Mouse (Mus musculus) liver, embryonic 13.5 days (tissue): ENCODE results near the gene Hspb2. TPM values are rescaled to one million over a fixed set of nuclear protein-coding genes. Genes with fewer than 3 reads are reported as not detected.

Experiments
- ATAC-seq: fragments of 200-750 bp; cut with Nextera tagmentation; 2 replicates; pipeline ENCODE4 v1.8.0; 2017; ENCODE audit warnings: low read depth, mild to moderate bottlenecking, moderate number of reproducible peaks, moderate library complexity
- DNase-seq: peaks from one replicate; pipeline ENCODE4 v3.0.0; 2022
- H3K27ac ChIP-seq: fragments of 300-500 bp; sonication (generic); 2 replicates; pipeline ENCODE4 v1.5.1; 2015; ENCODE audit warnings: moderate library complexity, mild to moderate bottlenecking, inconsistent platforms
- H3K27me3 ChIP-seq: fragments of 300-500 bp; sonication (generic); 2 replicates; pipeline ENCODE4 v1.6.1; 2015; ENCODE audit warnings: mild to moderate bottlenecking, inconsistent platforms
- H3K36me3 ChIP-seq: fragments of 300-500 bp; sonication (generic); 2 replicates; pipeline ENCODE4 v1.6.1; 2015; ENCODE audit warnings: mild to moderate bottlenecking, inconsistent platforms
- H3K4me1 ChIP-seq: fragments of 300-500 bp; sonication (generic); replicated peaks from 2 replicates; pipeline ENCODE4 v1.6.1; 2015; ENCODE audit warnings: inconsistent platforms
- H3K4me2 ChIP-seq: fragments of 300-500 bp; sonication (generic); 2 replicates; pipeline ENCODE4 v1.6.1; 2015; ENCODE audit warnings: inconsistent platforms, mild to moderate bottlenecking, moderate library complexity
- H3K4me3 ChIP-seq: fragments of 300-500 bp; sonication (generic); replicated peaks from 2 replicates; pipeline ENCODE4 v1.5.1; 2015; ENCODE audit warnings: mild to moderate bottlenecking, inconsistent platforms
- H3K9ac ChIP-seq: fragments of 300-500 bp; sonication (generic); 2 replicates; pipeline ENCODE4 v1.6.1; 2015; ENCODE audit warnings: mild to moderate bottlenecking, inconsistent platforms
- H3K9me3 ChIP-seq: fragments of 300-500 bp; sonication (generic); replicated peaks from 2 replicates; pipeline ENCODE4 v1.6.1; 2016; ENCODE audit warnings: inconsistent platforms
- WGBS: fragments of 180-500 bp; shearing (Covaris S2); methylation state at CpG from one replicate; pipeline ENCODE4 v1.1.7; 2015; ENCODE audit not compliant: insufficient replicate concordance; 5-methylcytosine and 5-hydroxymethylcytosine counted together
- polyA plus RNA-seq: library from polyadenylated mRNA; unstranded; fragments of >200 nt; fragmentation: Nextera tagmentation; extraction: Ambion mirVana; gene quantifications from 2 replicates; pipeline ENCODE4 v1.2.1, GENCODE M21; 2015

Hspb2 gene
- polyA plus RNA-seq, 1 experiment from 2014 or later, result 1.4 TPM

GRCm38 (mm10) chr9:50746214-50746677, 5.9 kb downstream of the Hspb2 start, which contains the start of gene 2310030G06Rik:
Gene 2310030G06Rik (minus strand): TSS chr9:50746536.
- ATAC-seq (peak; percentile 48; the same call in 1 of the 2 replicates), DNase-seq (no peak)
- Histone ChIP-seq H3K36me3 (no peaks in the 10 kb centered on the region), H3K4me2 (peak within 1 kb of the TSS; percentile 52), H3K27ac (peak within 1 kb of the TSS; percentile 29; the same call in 1 of the 2 replicates), H3K9me3 (no peaks in the 10 kb centered on the region), H3K27me3 (peaks cover 13% of the 10 kb centered on the region), H3K9ac (peak within 1 kb of the TSS; percentile 44), H3K4me3 (peak within 1 kb of the TSS; percentile 46), H3K4me1 (no peaks in the 10 kb centered on the region; the same call in 1 of the 2 replicates)
- WGBS, result 9% methylated on average over 19 of the region's 19 CpGs

- DNase-seq, result no peak
- Histone ChIP-seq H3K36me3 (no peaks in the 10 kb centered on the region), H3K4me1 (no peaks in the 10 kb centered on the region; the same call in 1 of the 2 replicates), H3K9me3 (no peaks in the 10 kb centered on the region), H3K27me3 (peaks cover 13% of the 10 kb centered on the region), H3K9ac (peak overlapping the region; percentile 44), H3K4me3 (peak overlapping the region; percentile 46), H3K27ac (peak overlapping the region; percentile 29; the same call in 1 of the 2 replicates), H3K4me2 (peak overlapping the region; percentile 52)
- 32% methylated on average over 7 of the region's 7 CpGs for WGBS
- ATAC-seq, result no peak
Measured at GRCm38 (mm10) chr9:50745806-50746205, 6.3 kb downstream of the Hspb2 start.

GRCm38 (mm10) chr9:50742744-50743143, 9.4 kb downstream of the Hspb2 start:
- H3K27me3 ChIP-seq, result peaks cover 13% of the 10 kb centered on the region
- no peak overlapping the region for H3K27ac ChIP-seq
- H3K9ac ChIP-seq, result no peak overlapping the region
- no peak overlapping the region for H3K4me3 ChIP-seq
- H3K4me1 ChIP-seq, result peaks cover 17% of the 10 kb centered on the region
- no peaks in the 10 kb centered on the region for H3K9me3 ChIP-seq
- H3K4me2 ChIP-seq, result no peak overlapping the region
- DNase-seq, result no peak
- H3K36me3 ChIP-seq, result no peaks in the 10 kb centered on the region
- no peak for ATAC-seq
- WGBS, result 34% methylated on average over 2 of the region's 2 CpGs

- no peak for DNase-seq
- ATAC-seq, result no peak
- H3K9ac ChIP-seq, result no peak overlapping the region
- H3K4me1 ChIP-seq, result peaks cover 17% of the 10 kb centered on the region
- H3K4me3 ChIP-seq, result no peak overlapping the region
- H3K27me3 ChIP-seq, result peaks cover 13% of the 10 kb centered on the region
- H3K27ac ChIP-seq, result no peak overlapping the region
- no peaks in the 10 kb centered on the region for H3K36me3 ChIP-seq
- no peaks in the 10 kb centered on the region for H3K9me3 ChIP-seq
- 59% methylated on average over 3 of the region's 3 CpGs for WGBS
- H3K4me2 ChIP-seq, result no peak overlapping the region
Measured at GRCm38 (mm10) chr9:50742261-50742660, 9.9 kb downstream of the Hspb2 start.

- DNase-seq, result no peak
- H3K4me1 ChIP-seq, result peaks cover 17% of the 10 kb centered on the region
Measured at GRCm38 (mm10) chr9:50740867-50741784, 11.0 kb downstream of the Hspb2 start.

GRCm38 (mm10) chr9:50738914-50739870, 13.0 kb downstream of the Hspb2 start, which contains the start of gene Dixdc1:
Gene Dixdc1 (minus strand): TSS chr9:50739517.
- Histone ChIP-seq H3K4me2 (peak within 1 kb of the TSS; percentile 69), H3K9ac (0 out of 2 replicates have a peak within 1 kb of the TSS, but pooled peaks have one; percentile 5), H3K9me3 (no peaks in the 10 kb centered on the region), H3K36me3 (no peaks in the 10 kb centered on the region), H3K4me1 (peaks cover 17% of the 10 kb centered on the region), H3K4me3 (peak within 1 kb of the TSS; percentile 47), H3K27me3 (no peaks in the 10 kb centered on the region), H3K27ac (no peak within 1 kb of the TSS)
- 11% methylated on average over 36 of the region's 36 CpGs for WGBS
- ATAC-seq, result peak; percentile 98
- peak; percentile 89 for DNase-seq

More at GRCm38 (mm10) chr9:50740867-50741784, 11.0 kb downstream of the Hspb2 start:
- Histone ChIP-seq H3K36me3 (no peaks in the 10 kb centered on the region), H3K27me3 (peaks cover 4% of the 10 kb centered on the region), H3K27ac (no peak overlapping the region), H3K9me3 (no peaks in the 10 kb centered on the region), H3K9ac (no peak overlapping the region), H3K4me3 (no peak overlapping the region), H3K4me2 (no peak overlapping the region)
- ATAC-seq, result no peak
- WGBS, result 72% methylated on average over 14 of the region's 14 CpGs

GRCm38 (mm10) chr9:50734989-50735388, 17.2 kb downstream of the Hspb2 start:
- ATAC-seq, result no peak
- 6% methylated on average over 9 of the region's 9 CpGs for WGBS

GRCm38 (mm10) chr9:50732560-50732959, 19.6 kb downstream of the Hspb2 start:
- no peak for ATAC-seq
- no peak for DNase-seq
- no peaks in the 10 kb centered on the region for H3K9me3 ChIP-seq
- H3K4me3 ChIP-seq, result no peak overlapping the region
- 32% methylated on average over 4 of the region's 4 CpGs for WGBS
- H3K27me3 ChIP-seq, result peaks cover 16% of the 10 kb centered on the region
- no peak overlapping the region for H3K9ac ChIP-seq
- H3K4me1 ChIP-seq, result 0 out of 2 replicates have a peak, but pooled peaks cover under 1% of the 10 kb centered on the region
- no peak overlapping the region for H3K27ac ChIP-seq
- H3K4me2 ChIP-seq, result no peak overlapping the region
- no peaks in the 10 kb centered on the region for H3K36me3 ChIP-seq

More at GRCm38 (mm10) chr9:50734989-50735388, 17.2 kb downstream of the Hspb2 start:
- Histone ChIP-seq H3K4me3 (no peak overlapping the region), H3K9ac (no peak overlapping the region), H3K27ac (no peak overlapping the region), H3K27me3 (no peaks in the 10 kb centered on the region), H3K4me2 (no peak overlapping the region), H3K36me3 (no peaks in the 10 kb centered on the region), H3K9me3 (no peaks in the 10 kb centered on the region), H3K4me1 (peaks cover 17% of the 10 kb centered on the region)
- no peak for DNase-seq

- no peak for ATAC-seq
- no peak overlapping the region for H3K4me2 ChIP-seq
- H3K4me3 ChIP-seq, result no peak overlapping the region
- no peaks in the 10 kb centered on the region for H3K9me3 ChIP-seq
- H3K36me3 ChIP-seq, result no peaks in the 10 kb centered on the region
- 26% methylated on average over 4 of the region's 4 CpGs for WGBS
- H3K4me1 ChIP-seq, result 0 out of 2 replicates have a peak, but pooled peaks cover 2% of the 10 kb centered on the region
- DNase-seq, result no peak
- no peak overlapping the region for H3K9ac ChIP-seq
- no peak overlapping the region for H3K27ac ChIP-seq
- peaks cover 36% of the 10 kb centered on the region for H3K27me3 ChIP-seq
Measured at GRCm38 (mm10) chr9:50729600-50729999, 22.6 kb downstream of the Hspb2 start.

GRCm38 (mm10) chr9:50727925-50728651, 24.1 kb downstream of the Hspb2 start:
- Histone ChIP-seq H3K27me3 (peaks cover 47% of the 10 kb centered on the region), H3K9ac (peak overlapping the region; percentile 8; the same call in 1 of the 2 replicates)
- peak; percentile 8 for DNase-seq

More at GRCm38 (mm10) chr9:50727925-50728651, 24.1 kb downstream of the Hspb2 start:
- peak overlapping the region; percentile 57 for H3K4me3 ChIP-seq
- H3K9me3 ChIP-seq, result no peaks in the 10 kb centered on the region
- H3K27ac ChIP-seq, result no peak overlapping the region
- ATAC-seq, result peak; percentile 68; the same call in 1 of the 2 replicates
- H3K36me3 ChIP-seq, result no peaks in the 10 kb centered on the region
- H3K4me2 ChIP-seq, result peak overlapping the region; percentile 70
- H3K4me1 ChIP-seq, result 0 out of 2 replicates have a peak, but pooled peaks cover 2% of the 10 kb centered on the region
- under 1% methylated on average over 45 of the region's 45 CpGs for WGBS
